ENCODE assay signal across 27 mouse cellular contexts in genomic region chr4:57333926-57334548, GRCm38 (mm10). TPM values are rescaled to one million over a fixed set of nuclear protein-coding genes. Genes with fewer than 3 reads are reported as not detected.
DNase-seq lines count a peak whose midpoint lies in the region; ATAC-seq and TF ChIP-seq lines count a peak whose summit lies in the region.
"Had no signal": no experiment of that assay in that cellular context is flagged by ENCODE, and none has a peak within 500 bp of the region (broad histone marks: within the 10 kb centered on the region; RNA-seq: fewer than 3 reads in every experiment).

No protein-coding gene starts in this region.

- H3K79me2 ChIP-seq in CH12.LX (replicated peaks; ENCODE audit: control insufficient read depth, extremely low read depth, insufficient read depth, poor library complexity, severe bottlenecking) (no peaks in the 10 kb centered on the region), MEL (ENCODE audit: control insufficient read depth, insufficient read depth, low read length, poor library complexity) (no peaks in the 10 kb centered on the region)

- TF ChIP-seq EP300 in CH12.LX (IDR thresholded peaks at IDR 0.05; ENCODE audit: low read length) (no peak), MEL (IDR thresholded peaks at IDR 0.05; ENCODE audit: low read depth in 1 of 2, low read length in 2 of 2) (no peak)

- H3K27ac ChIP-seq in midbrain, postnatal 0 days (ENCODE audit: low read depth, low read length), result no peak overlapping the region
- no peak overlapping the region for H3K27ac ChIP-seq in midbrain, embryonic 10.5 days (replicated peaks)
- H3K27ac ChIP-seq in CH12.LX (ENCODE audit: insufficient read depth, low read depth), result no peak overlapping the region
- no peak overlapping the region for H3K27ac ChIP-seq in MEL (ENCODE audit: control insufficient read depth, low read depth, low read length)
- no peak overlapping the region for H3K27ac ChIP-seq in midbrain, embryonic 14.5 days (replicated peaks; ENCODE audit: low read depth, low read length)
- H3K27ac ChIP-seq: embryonic facial prominence, embryonic 13.5 days; forebrain, embryonic 13.5 days; heart, embryonic 10.5 days; hindbrain, embryonic 15.5 days; kidney, postnatal 0 days; midbrain, embryonic 15.5 days; neural tube, embryonic 15.5 days had no signal

- H3K36me3 ChIP-seq in midbrain, postnatal 0 days (ENCODE audit: insufficient read depth, low read length), result no peaks in the 10 kb centered on the region
- H3K36me3 ChIP-seq in midbrain, embryonic 10.5 days, result no peaks in the 10 kb centered on the region
- H3K36me3 ChIP-seq in CH12.LX (replicated peaks in 1 of 2; ENCODE audit: control insufficient read depth in 1 of 2, insufficient read depth in 1 of 2, low read length in 1 of 2) (no peaks in the 10 kb centered on the region), MEL (ENCODE audit: control insufficient read depth in 1 of 2, insufficient read depth in 2 of 2, low read length in 2 of 2) (no peaks in the 10 kb centered on the region)
- H3K36me3 ChIP-seq in midbrain, embryonic 14.5 days (ENCODE audit: control insufficient read depth, insufficient read depth, low read length), result no peaks in the 10 kb centered on the region
- H3K36me3 ChIP-seq: embryonic facial prominence, embryonic 13.5 days; G1E; heart, embryonic 10.5 days; hindbrain, embryonic 15.5 days; midbrain, embryonic 15.5 days; neural tube, embryonic 15.5 days had no signal

- H3K4me2 ChIP-seq in midbrain, postnatal 0 days (ENCODE audit: low read depth, low read length, poor library complexity, severe bottlenecking), result no peak overlapping the region
- no peak overlapping the region for H3K4me2 ChIP-seq in CH12.LX (ENCODE audit: insufficient read depth, low read depth, poor library complexity, severe bottlenecking)
- H3K4me2 ChIP-seq in midbrain, embryonic 14.5 days (ENCODE audit: low read length), result no peak overlapping the region
- H3K4me2 ChIP-seq: embryonic facial prominence, embryonic 13.5 days; forebrain, embryonic 13.5 days; hindbrain, embryonic 15.5 days; midbrain, embryonic 15.5 days; neural tube, embryonic 15.5 days had no signal

- H3K27me3 ChIP-seq in midbrain, postnatal 0 days (ENCODE audit: insufficient read depth, low read length), result no peaks in the 10 kb centered on the region
- no peaks in the 10 kb centered on the region for H3K27me3 ChIP-seq in midbrain, embryonic 10.5 days (ENCODE audit: low read depth, poor library complexity, severe bottlenecking)
- H3K27me3 ChIP-seq in CH12.LX (replicated peaks) (no peaks in the 10 kb centered on the region), MEL (ENCODE audit: control insufficient read depth in 1 of 2, insufficient read depth in 2 of 2, low read length in 2 of 2) (no peaks in the 10 kb centered on the region)
- no peaks in the 10 kb centered on the region for H3K27me3 ChIP-seq in midbrain, embryonic 14.5 days (ENCODE audit: control insufficient read depth, insufficient read depth, low read length)
- H3K27me3 ChIP-seq: embryonic facial prominence, embryonic 13.5 days; forebrain, embryonic 13.5 days; hindbrain, embryonic 15.5 days; midbrain, embryonic 15.5 days; neural tube, embryonic 15.5 days had no signal

- WGBS in midbrain, postnatal 0 days, result 96% methylated on average over 12 of the region's 12 CpGs
- WGBS in midbrain, embryonic 10.5 days, result 92% methylated on average over 12 of the region's 12 CpGs
- WGBS in midbrain, embryonic 14.5 days, result 95% methylated on average over 12 of the region's 12 CpGs

- H3K9ac ChIP-seq in midbrain, postnatal 0 days (replicated peaks; ENCODE audit: low read length, poor library complexity, severe bottlenecking), result no peak overlapping the region
- no peak overlapping the region for H3K9ac ChIP-seq in CH12.LX (ENCODE audit: insufficient read depth, low read depth)
- H3K9ac ChIP-seq in MEL (ENCODE audit: control insufficient read depth, low read depth, low read length, poor library complexity, severe bottlenecking), result no peak overlapping the region
- no peak overlapping the region for H3K9ac ChIP-seq in midbrain, embryonic 14.5 days (replicated peaks; ENCODE audit: low read length)
- H3K9ac ChIP-seq: embryonic facial prominence, embryonic 13.5 days; forebrain, embryonic 13.5 days; hindbrain, embryonic 15.5 days; midbrain, embryonic 15.5 days; neural tube, embryonic 15.5 days had no signal

- no peak for ATAC-seq in midbrain, postnatal 0 days (ENCODE audit: low FRiP score)
- ATAC-seq in midbrain, embryonic 14.5 days (ENCODE audit: low FRiP score, low TSS enrichment), result no peak
- ATAC-seq: forebrain, embryonic 13.5 days; midbrain, embryonic 15.5 days had no signal

- H3K4me1 ChIP-seq in midbrain, postnatal 0 days (ENCODE audit: insufficient read depth, low read length), result no peaks in the 10 kb centered on the region
- no peaks in the 10 kb centered on the region for H3K4me1 ChIP-seq in midbrain, embryonic 10.5 days
- peaks cover 0 to 16% of the 10 kb centered on the region in 2 experiments; a peak in 2 of 4 replicates for H3K4me1 ChIP-seq in CH12.LX (ENCODE audit: control insufficient read depth in 1 of 2, insufficient read depth in 2 of 2)
- H3K4me1 ChIP-seq in MEL (ENCODE audit: control insufficient read depth in 1 of 2, insufficient read depth in 2 of 2, low read length in 2 of 2), result no peaks in the 10 kb centered on the region
- no peaks in the 10 kb centered on the region for H3K4me1 ChIP-seq in midbrain, embryonic 14.5 days (ENCODE audit: control insufficient read depth, insufficient read depth, low read length)
- H3K4me1 ChIP-seq: forebrain, embryonic 13.5 days; heart, embryonic 10.5 days; hindbrain, embryonic 15.5 days; megakaryocyte, embryonic 14.5 days; midbrain, embryonic 15.5 days; neural tube, embryonic 15.5 days had no signal

- in situ Hi-C loops in CH12.LX (cut with MboI; ENCODE audit: low pct_ligation_motif_present, low pct_unique_long_range_greater_than_20kb, low sequenced_read_pairs), result no loop called here

- TF ChIP-seq CTCF in midbrain, postnatal 0 days (IDR thresholded peaks at IDR 0.05), result peak; percentile 6; the same call in 1 of the 2 replicates
- no peak for TF ChIP-seq CTCF in CH12.LX (conservative IDR thresholded peaks at IDR 0.05 in 1 of 2, IDR thresholded peaks at IDR 0.05 in 1 of 2; ENCODE audit: low read depth in 2 of 2, low read length in 2 of 2)
- TF ChIP-seq CTCF in MEL (IDR thresholded peaks at IDR 0.05 in 2 of 3, conservative IDR thresholded peaks at IDR 0.05 in 1 of 3; ENCODE audit: control insufficient read depth in 1 of 3, insufficient read depth in 1 of 3, low read depth in 2 of 3, low read length in 3 of 3, poor library complexity in 1 of 3, severe bottlenecking in 1 of 3), result no peak

- dilution Hi-C loops in CH12.LX (cut with MboI; ENCODE audit: extremely low pct_ligation_motif_present, extremely low pct_unique_long_range_greater_than_20kb, low sequenced_read_pairs), result no loop called here

- no peaks in the 10 kb centered on the region for H3K9me3 ChIP-seq in midbrain, postnatal 0 days (ENCODE audit: low read length)
- no peaks in the 10 kb centered on the region for H3K9me3 ChIP-seq in midbrain, embryonic 10.5 days (replicated peaks)
- H3K9me3 ChIP-seq in CH12.LX (replicated peaks; ENCODE audit: low read length) (no peaks in the 10 kb centered on the region), MEL (replicated peaks; ENCODE audit: insufficient read depth, low read length) (no peaks in the 10 kb centered on the region)
- H3K9me3 ChIP-seq in midbrain, embryonic 14.5 days (ENCODE audit: control insufficient read depth, low read length), result no peaks in the 10 kb centered on the region
- H3K9me3 ChIP-seq: embryonic facial prominence, embryonic 13.5 days; heart, embryonic 10.5 days; hindbrain, embryonic 15.5 days; midbrain, embryonic 15.5 days; neural tube, embryonic 15.5 days had no signal

- TF ChIP-seq RAD21 in CH12.LX (IDR thresholded peaks at IDR 0.05; ENCODE audit: low read depth, low read length) (no peak), MEL (IDR thresholded peaks at IDR 0.05; ENCODE audit: low read depth, low read length) (no peak)

- H3K4me3 ChIP-seq in midbrain, postnatal 0 days (ENCODE audit: low read depth, low read length), result no peak overlapping the region
- H3K4me3 ChIP-seq in midbrain, embryonic 10.5 days, result no peak overlapping the region
- H3K4me3 ChIP-seq in CH12.LX (replicated peaks in 1 of 3; ENCODE audit: low read depth in 2 of 3, low read length in 2 of 3, poor library complexity in 1 of 3) (no peak overlapping the region), MEL (ENCODE audit: control insufficient read depth in 1 of 2, insufficient read depth in 1 of 2, low read depth in 2 of 2, low read length in 2 of 2) (no peak overlapping the region)
- H3K4me3 ChIP-seq in midbrain, embryonic 14.5 days (replicated peaks; ENCODE audit: low read depth, low read length), result no peak overlapping the region
- H3K4me3 ChIP-seq: embryonic facial prominence, embryonic 13.5 days; erythroblast, embryonic 14.5 days; forebrain, embryonic 13.5 days; heart, embryonic 10.5 days; hindbrain, embryonic 15.5 days; megakaryocyte, embryonic 14.5 days; midbrain, embryonic 15.5 days; myocyte; neural tube, embryonic 15.5 days had no signal

- no peak for DNase-seq in midbrain, postnatal 0 days (ENCODE audit: low spot score)
- no peak for DNase-seq in midbrain, embryonic 10.5 days (ENCODE audit: low spot score)
- DNase-seq in CH12.LX (ENCODE audit: extremely low read depth) (peak; percentile 34), MEL (ENCODE audit: low read depth, low spot score) (peak; percentile 26)
- peak; percentile 19 for DNase-seq in lung, postnatal 25 days (ENCODE audit: low spot score)
- no peak for DNase-seq in layer of hippocampus, postnatal 36 days
- DNase-seq in kidney, postnatal 25 days, result no peak
- no peak for DNase-seq in midbrain, embryonic 14.5 days
- DNase-seq: adrenal gland, postnatal 14 days; cerebellum, adult 11-12 months; cerebellum, postnatal 14 days; embryo, embryonic 11 days; heart, postnatal 4 days; kidney, adult 2 months; spleen, adult 18-20 months; thymus, postnatal 14 days had no signal

- TF ChIP-seq POLR2A in CH12.LX (IDR thresholded peaks at IDR 0.05; ENCODE audit: low read depth, low read length) (no peak), MEL (IDR thresholded peaks at IDR 0.05; ENCODE audit: control insufficient read depth in 1 of 2, insufficient read depth in 1 of 2, low read depth in 1 of 2, low read length in 2 of 2, poor library complexity in 1 of 2) (no peak)

RNA-seq across cellular contexts. Expression of gene Ptpn3, which starts 32.4 kb away (rescaled TPM):
- total RNA-seq in midbrain, postnatal 0 days (2014; rRNA removed), result 6.2 and 12.8 TPM in 2 replicates
- polyA plus RNA-seq in midbrain, postnatal 0 days (2015; fragmentation: Nextera tagmentation; extraction: Ambion mirVana), result 1.4 and 1.9 TPM in 2 replicates
- polyA plus RNA-seq in midbrain, embryonic 10.5 days (2016; fragmentation: Nextera tagmentation; extraction: Ambion mirVana), result 0.78 TPM in 2 replicates
- total RNA-seq in CH12.LX (2012; rRNA removed) (0.08 TPM in 1 of 2 replicates, not detected in the other), CH12.LX (2014; rRNA removed) (0.09 TPM in 1 of 2 replicates, not detected in the other), MEL (2012; rRNA removed) (4.7 and 5.8 TPM in 2 replicates)
- polyA plus RNA-seq in CH12.LX (2012; ENCODE audit: insufficient read length, low read depth) (0.14 and 0.53 TPM in 2 replicates), MEL (2012; ENCODE audit: insufficient read depth in 1 of 2, insufficient read length in 2 of 2, low read depth in 1 of 2, low replicate concordance in 2 of 2, missing spikeins in 1 of 2) (1 to 10 TPM in 1 of 2 experiments, not detected in 1; 8.4 TPM)
- 10 to 100 TPM; 74.8 to 79.2 TPM for total RNA-seq in layer of hippocampus, postnatal 36 days (2021)
- polyA plus RNA-seq in midbrain, embryonic 14.5 days (2014; fragmentation: Nextera tagmentation; extraction: Ambion mirVana), result 3.1 and 3.8 TPM in 2 replicates
- polyA plus RNA-seq: erythroblast, embryonic 14.5 days; G1E had no signal

Comparison
In these comparisons a context has a peak if more than half of its experiments do, and no peak if none do; other contexts are left out.
1. DNase-seq: peak in CH12.LX (single experiment), MEL (single experiment) and lung, postnatal 25 days (single experiment); none in midbrain, postnatal 0 days (single experiment), midbrain, embryonic 10.5 days (single experiment), layer of hippocampus, postnatal 36 days (0 of 2), kidney, postnatal 25 days (0 of 2) and midbrain, embryonic 14.5 days (single experiment).